Mouse (Mus musculus) ovary, postnatal 14 days (tissue): ENCODE data around the gene Fbxo7.
"Not testable (repeated sequence)": the region's sequence is repeated elsewhere in the genome, so short reads cannot be mapped to it uniquely, and the experiment has no call there.

Source experiments
- DNase-seq: peaks from one replicate; pipeline ENCODE4 v3.0.0; 2022; ENCODE audit warnings: low spot score

Gene Fbxo7

GRCm38 (mm10) chr10:86021749-86022473 is at the start of gene Fbxo7:
Gene Fbxo7 (plus strand): TSS chr10:86021972.
- DNase-seq = peak; percentile 85

- DNase-seq = no peak
Observed at GRCm38 (mm10) chr10:85972915-85973314, 48.9 kb upstream of the Fbxo7 start.

- DNase-seq = no peak
Observed at GRCm38 (mm10) chr10:85989412-85990115, 32.2 kb upstream of the Fbxo7 start.

- no peak for DNase-seq
Observed at GRCm38 (mm10) chr10:85992412-85992811, 29.4 kb upstream of the Fbxo7 start.

GRCm38 (mm10) chr10:85993836-85994235 is 27.9 kb upstream of the Fbxo7 start:
- DNase-seq = no peak

GRCm38 (mm10) chr10:85994543-85995104 is 27.1 kb upstream of the Fbxo7 start:
- no peak for DNase-seq

- no peak for DNase-seq
Observed at GRCm38 (mm10) chr10:86000447-86000846, 21.3 kb upstream of the Fbxo7 start.

GRCm38 (mm10) chr10:86006455-86006854 is 15.3 kb upstream of the Fbxo7 start:
- DNase-seq = no peak

GRCm38 (mm10) chr10:86009688-86010087 is 12.1 kb upstream of the Fbxo7 start:
- no peak for DNase-seq

GRCm38 (mm10) chr10:86010636-86011035 is 11.1 kb upstream of the Fbxo7 start:
- DNase-seq = no peak

GRCm38 (mm10) chr10:86011172-86011571 is 10.6 kb upstream of the Fbxo7 start:
- no peak for DNase-seq

GRCm38 (mm10) chr10:86011781-86012180 is 10.0 kb upstream of the Fbxo7 start, which contains the start of gene Bpifc:
Gene Bpifc (minus strand): TSS chr10:86011895.
- DNase-seq = no peak

- DNase-seq = no peak
Observed at GRCm38 (mm10) chr10:86017781-86018180, 4.0 kb upstream of the Fbxo7 start.

- no peak for DNase-seq
Observed at GRCm38 (mm10) chr10:86018813-86019212, 3.0 kb upstream of the Fbxo7 start.

GRCm38 (mm10) chr10:86021408-86021748 is 394 bp upstream of the Fbxo7 start:
- no peak for DNase-seq

GRCm38 (mm10) chr10:86022474-86022816 is 673 bp downstream of the Fbxo7 start:
- no peak for DNase-seq

- DNase-seq = no peak
Observed at GRCm38 (mm10) chr10:86023149-86023548, 1.4 kb downstream of the Fbxo7 start.

- no peak for DNase-seq
Observed at GRCm38 (mm10) chr10:86025906-86026305, 4.1 kb downstream of the Fbxo7 start.

GRCm38 (mm10) chr10:86026354-86026753 is 4.6 kb downstream of the Fbxo7 start:
- no peak for DNase-seq

- not testable (repeated sequence) for DNase-seq
Observed at GRCm38 (mm10) chr10:86026807-86027206, 5.0 kb downstream of the Fbxo7 start.

GRCm38 (mm10) chr10:86030743-86031142 is 9.0 kb downstream of the Fbxo7 start:
- no peak for DNase-seq

GRCm38 (mm10) chr10:86032517-86032916 is 10.7 kb downstream of the Fbxo7 start:
- DNase-seq = no peak

- DNase-seq = no peak
Observed at GRCm38 (mm10) chr10:86034007-86034728, 12.4 kb downstream of the Fbxo7 start.
